Mouse (Mus musculus): ENCODE data around the gene Nmral1. TPM values are rescaled to one million over a fixed set of nuclear protein-coding genes. Genes with fewer than 3 reads are reported as not detected.

The Nmral1 gene
- polyA plus RNA-seq, 1 experiment from 2014 or later: 124 TPM

DNA sequence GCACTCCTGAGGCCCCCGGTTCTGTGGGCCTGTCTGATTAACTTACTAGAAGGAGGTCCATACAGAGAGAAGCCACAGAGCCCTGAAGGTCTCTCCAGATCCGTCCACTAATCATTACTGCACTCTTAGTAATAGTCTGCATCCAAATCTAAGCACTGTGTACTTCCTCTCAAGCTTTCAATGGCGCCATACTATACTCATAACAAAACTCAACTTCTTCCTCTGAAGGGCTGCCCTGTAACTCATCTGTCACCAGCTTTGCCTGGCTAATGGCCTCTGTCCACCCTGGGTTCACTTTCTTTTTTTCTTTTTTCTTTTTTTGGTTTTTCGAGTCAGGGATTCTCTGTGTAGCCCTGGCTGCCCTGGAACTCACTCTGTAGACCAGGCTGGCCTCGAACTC, 41.1 kb downstream of the Nmral1 start:
- H3K4me3 ChIP-seq: no peak overlapping the region
- no peaks in the 10 kb centered on the region for H3K27me3 ChIP-seq
- peaks cover 12% of the 10 kb centered on the region for H3K4me1 ChIP-seq
- no peak overlapping the region for H3K9ac ChIP-seq
- no peak for ATAC-seq (ENCODE audit: insufficient number of reproducible peaks, insufficient read depth, low FRiP score, low TSS enrichment)
- 82% methylated on average over 5 of the region's 5 CpGs for WGBS
- H3K27ac ChIP-seq: no peak overlapping the region
- H3K9me3 ChIP-seq: no peaks in the 10 kb centered on the region
- peaks cover 20% of the 10 kb centered on the region; the same call in 1 of the 2 replicates for H3K36me3 ChIP-seq
- peak overlapping the region; percentile 94; the same call in 1 of the 2 replicates for H3K4me2 ChIP-seq (replicated peaks)

- Histone ChIP-seq H3K9ac (no peak overlapping the region), H3K36me3 (peaks cover 20% of the 10 kb centered on the region; the same call in 1 of the 2 replicates), H3K4me3 (no peak overlapping the region), H3K4me2 (replicated peaks) (no peak overlapping the region), H3K27ac (no peak overlapping the region), H3K4me1 (peaks cover 12% of the 10 kb centered on the region), H3K27me3 (no peaks in the 10 kb centered on the region), H3K9me3 (no peaks in the 10 kb centered on the region)
- ATAC-seq (ENCODE audit: insufficient number of reproducible peaks, insufficient read depth, low FRiP score, low TSS enrichment): no peak
- WGBS: 93% methylated on average over 5 of the region's 5 CpGs
These were observed 42.3 kb downstream of the Nmral1 start for GRCm38 (mm10) chr16:4676836-4677235.

GRCm38 (mm10) chr16:4674091-4674490, 45.1 kb downstream of the Nmral1 start:
- no peak overlapping the region for H3K4me2 ChIP-seq (replicated peaks)
- peaks cover 32% of the 10 kb centered on the region for H3K36me3 ChIP-seq
- no peak for ATAC-seq (ENCODE audit: insufficient number of reproducible peaks, insufficient read depth, low FRiP score, low TSS enrichment)
- no peaks in the 10 kb centered on the region for H3K9me3 ChIP-seq
- H3K9ac ChIP-seq: no peak overlapping the region
- H3K27ac ChIP-seq: no peak overlapping the region
- 88% methylated on average over 4 of the region's 4 CpGs for WGBS
- H3K4me1 ChIP-seq: peaks cover 9% of the 10 kb centered on the region
- no peak overlapping the region for H3K4me3 ChIP-seq
- no peaks in the 10 kb centered on the region for H3K27me3 ChIP-seq

GRCm38 (mm10) chr16:4670317-4670716, 48.8 kb downstream of the Nmral1 start:
- Histone ChIP-seq H3K9ac (no peak overlapping the region), H3K36me3 (peaks cover 49% of the 10 kb centered on the region), H3K27ac (no peak overlapping the region), H3K27me3 (no peaks in the 10 kb centered on the region), H3K4me2 (replicated peaks) (no peak overlapping the region), H3K4me3 (no peak overlapping the region), H3K9me3 (no peaks in the 10 kb centered on the region), H3K4me1 (0 out of 2 replicates have a peak, but pooled peaks cover 4% of the 10 kb centered on the region)
- WGBS: 77% methylated on average over 5 of the region's 5 CpGs
- ATAC-seq (ENCODE audit: insufficient number of reproducible peaks, insufficient read depth, low FRiP score, low TSS enrichment): no peak

DNA sequence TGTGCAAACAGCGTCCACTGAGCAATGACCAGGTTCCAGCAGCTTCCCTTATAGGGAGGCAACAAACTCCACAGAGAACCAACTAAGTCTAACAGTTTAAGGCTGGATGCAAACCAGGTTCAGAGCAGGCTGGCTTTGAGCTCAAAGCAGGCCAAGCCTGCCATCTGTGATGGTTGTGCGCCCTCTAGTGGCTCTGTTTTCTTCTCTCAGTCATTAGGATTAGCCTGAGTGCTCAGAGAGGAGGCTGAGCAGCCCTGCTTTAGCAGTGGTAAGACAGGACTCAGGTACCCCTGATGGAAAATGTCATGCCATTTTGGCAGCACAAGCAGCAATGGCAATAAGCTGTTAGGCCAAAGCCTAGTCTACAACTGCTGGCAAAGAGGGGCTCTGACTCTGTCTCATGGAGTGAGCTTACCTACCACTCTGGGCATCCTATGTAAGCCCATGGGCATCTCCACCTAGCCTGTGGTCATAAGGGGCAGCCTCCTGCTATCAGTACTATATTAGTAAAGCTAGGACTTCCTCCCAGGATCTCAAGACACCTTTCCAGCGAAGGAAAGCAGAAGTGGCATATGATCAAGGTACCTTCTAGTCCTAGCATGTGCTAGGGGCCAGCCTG, 51.9 kb downstream of the Nmral1 start:
- WGBS: 25% methylated on average over 3 of the region's 3 CpGs

DNA sequence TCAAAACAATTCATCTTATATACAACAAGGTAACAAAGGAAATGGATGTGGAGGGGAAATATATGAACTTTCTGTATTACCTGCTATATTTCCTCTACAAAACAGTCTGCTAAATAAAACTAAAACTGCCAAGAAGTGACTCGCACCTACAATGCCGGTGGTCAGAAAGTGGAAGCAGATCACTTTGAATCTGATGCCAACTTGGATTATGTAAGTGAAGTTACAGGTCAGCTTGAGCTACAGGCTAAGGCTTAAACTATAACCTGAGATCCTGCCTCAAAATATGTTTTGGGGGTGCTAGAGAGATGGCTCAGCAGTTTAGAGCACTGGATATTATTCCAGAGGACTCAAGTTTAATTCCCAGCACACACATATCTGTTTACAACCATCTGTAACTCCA, 53.4 kb downstream of the Nmral1 start:
- Histone ChIP-seq H3K4me3 (no peak overlapping the region), H3K4me2 (replicated peaks) (no peak overlapping the region), H3K27me3 (no peaks in the 10 kb centered on the region), H3K9ac (no peak overlapping the region), H3K9me3 (no peaks in the 10 kb centered on the region), H3K36me3 (peaks cover 39% of the 10 kb centered on the region), H3K4me1 (0 out of 2 replicates have a peak, but pooled peaks cover 4% of the 10 kb centered on the region), H3K27ac (no peak overlapping the region)
- no peak for ATAC-seq (ENCODE audit: insufficient number of reproducible peaks, insufficient read depth, low FRiP score, low TSS enrichment)
- WGBS: 97% methylated on average over 2 of the region's 2 CpGs

More for the DNA sequence above, 51.9 kb downstream of the Nmral1 start:
- Histone ChIP-seq H3K4me1 (0 out of 2 replicates have a peak, but pooled peaks cover 4% of the 10 kb centered on the region), H3K9ac (no peak overlapping the region), H3K9me3 (no peaks in the 10 kb centered on the region), H3K36me3 (peaks cover 40% of the 10 kb centered on the region), H3K27ac (peak overlapping the region; percentile 55; the same call in 1 of the 2 replicates), H3K4me2 (replicated peaks) (no peak overlapping the region), H3K4me3 (no peak overlapping the region), H3K27me3 (no peaks in the 10 kb centered on the region)
- peak; percentile 82 for ATAC-seq (ENCODE audit: insufficient number of reproducible peaks, insufficient read depth, low FRiP score, low TSS enrichment)

GRCm38 (mm10) chr16:4663806-4664205, 55.4 kb downstream of the Nmral1 start:
- Histone ChIP-seq H3K4me1 (peaks cover 10% of the 10 kb centered on the region), H3K4me3 (no peak overlapping the region), H3K9ac (no peak overlapping the region), H3K36me3 (peaks cover 28% of the 10 kb centered on the region), H3K27me3 (no peaks in the 10 kb centered on the region), H3K9me3 (no peaks in the 10 kb centered on the region), H3K4me2 (replicated peaks) (no peak overlapping the region), H3K27ac (no peak overlapping the region)
- no peak for ATAC-seq (ENCODE audit: insufficient number of reproducible peaks, insufficient read depth, low FRiP score, low TSS enrichment)
- WGBS: 85% methylated on average over 2 of the region's 2 CpGs

DNA sequence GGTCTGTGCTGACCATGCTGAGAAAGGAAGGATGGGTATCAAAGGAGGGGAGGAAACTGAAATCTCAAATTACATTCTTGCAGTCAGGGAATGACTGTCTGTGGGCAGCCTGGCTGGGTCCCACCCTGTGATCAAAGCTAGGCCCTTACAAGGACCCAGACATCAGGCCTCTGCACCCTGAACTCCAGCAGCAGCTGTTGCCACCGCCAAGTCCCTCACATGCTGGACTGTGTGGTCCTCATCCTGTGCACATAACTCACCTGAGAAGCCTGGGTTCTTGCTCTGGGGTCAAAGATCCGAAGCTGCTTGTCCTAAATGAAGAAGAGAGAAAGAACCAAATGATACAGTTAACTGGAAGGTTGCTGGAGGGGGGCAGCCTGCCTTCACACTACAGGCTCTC, 57.6 kb downstream of the Nmral1 start:
- WGBS: 57% methylated on average over 2 of the region's 2 CpGs
- no peak for ATAC-seq (ENCODE audit: insufficient number of reproducible peaks, insufficient read depth, low FRiP score, low TSS enrichment)

More for the DNA sequence above, 57.6 kb downstream of the Nmral1 start:
- peaks cover 15% of the 10 kb centered on the region; the same call in 1 of the 2 replicates for H3K36me3 ChIP-seq
- H3K4me3 ChIP-seq: no peak overlapping the region
- peaks cover 24% of the 10 kb centered on the region for H3K4me1 ChIP-seq
- H3K9me3 ChIP-seq: no peaks in the 10 kb centered on the region
- no peak overlapping the region for H3K9ac ChIP-seq
- H3K27ac ChIP-seq: 0 out of 2 replicates have a peak overlapping the region, but pooled peaks have one; percentile 17
- no peak overlapping the region for H3K4me2 ChIP-seq (replicated peaks)
- H3K27me3 ChIP-seq: no peaks in the 10 kb centered on the region

Other genes starting within 250 kb of the Nmral1 start
- 29.5 and 31.9 TPM in 2 replicates for gene Srl, start 177.5 kb downstream of the Nmral1 start, polyA plus RNA-seq (2016; fragmentation: Nextera tagmentation; extraction: Ambion mirVana)
- gene Tfap4, start 159.5 kb downstream of the Nmral1 start, polyA plus RNA-seq (2016; fragmentation: Nextera tagmentation; extraction: Ambion mirVana): 27.8 and 31.5 TPM in 2 replicates
- gene Glis2, start 124.6 kb downstream of the Nmral1 start, polyA plus RNA-seq (2016; fragmentation: Nextera tagmentation; extraction: Ambion mirVana): 33.0 and 33.4 TPM in 2 replicates
- gene Pam16, start 94.4 kb downstream of the Nmral1 start, polyA plus RNA-seq (2016; fragmentation: Nextera tagmentation; extraction: Ambion mirVana): 96.4 and 104 TPM in 2 replicates
- gene Vasn, start 79.4 kb downstream of the Nmral1 start, polyA plus RNA-seq (2016; fragmentation: Nextera tagmentation; extraction: Ambion mirVana): 23.4 and 24.1 TPM in 2 replicates
- gene Dnaja3, start 79.4 kb downstream of the Nmral1 start, polyA plus RNA-seq (2016; fragmentation: Nextera tagmentation; extraction: Ambion mirVana): 57.1 and 59.8 TPM in 2 replicates
- gene Coro7, start 39.6 kb downstream of the Nmral1 start, polyA plus RNA-seq (2016; fragmentation: Nextera tagmentation; extraction: Ambion mirVana): 18.2 and 23.1 TPM in 2 replicates
- gene Hmox2, start 7.0 kb upstream of the Nmral1 start, polyA plus RNA-seq (2016; fragmentation: Nextera tagmentation; extraction: Ambion mirVana): 102 and 105 TPM in 2 replicates
- 96.8 and 99.7 TPM in 2 replicates for gene Cdip1, start 70.9 kb upstream of the Nmral1 start, polyA plus RNA-seq (2016; fragmentation: Nextera tagmentation; extraction: Ambion mirVana)
- gene 4930562C15Rik, start 116.1 kb upstream of the Nmral1 start, polyA plus RNA-seq (2016; fragmentation: Nextera tagmentation; extraction: Ambion mirVana): 0.50 and 0.67 TPM in 2 replicates
- 31.2 and 32.7 TPM in 2 replicates for gene Ubald1, start 161.0 kb upstream of the Nmral1 start, polyA plus RNA-seq (2016; fragmentation: Nextera tagmentation; extraction: Ambion mirVana)
- 91.9 and 93.4 TPM in 2 replicates for gene Mgrn1, start 166.9 kb upstream of the Nmral1 start, polyA plus RNA-seq (2016; fragmentation: Nextera tagmentation; extraction: Ambion mirVana)
- 171 and 177 TPM in 2 replicates for gene Nudt16l1, start 219.4 kb upstream of the Nmral1 start, polyA plus RNA-seq (2016; fragmentation: Nextera tagmentation; extraction: Ambion mirVana)
- 64.3 and 69.2 TPM in 2 replicates for gene Anks3, start 244.8 kb upstream of the Nmral1 start, polyA plus RNA-seq (2016; fragmentation: Nextera tagmentation; extraction: Ambion mirVana)